Mouse (Mus musculus) megakaryocyte-erythroid progenitor cell, adult 5 weeks (primary cell): ENCODE measurements around the gene Ptcra. TPM values are rescaled to one million over a fixed set of nuclear protein-coding genes. Genes with fewer than 3 reads are reported as not detected.

Experiments
- polyA plus RNA-seq: library from polyadenylated mRNA; stranded (reverse); fragments of >175 nt; gene quantifications from 2 replicates; pipeline ENCODE4 v1.2.3, GENCODE M21; 2012

Ptcra gene
- polyA plus RNA-seq, result 0.25 TPM in 1 of 2 replicates, not detected in the other

GRCm38 (mm10) chr17:46763544-46763943, at the start of gene Ptcra:
Ptcra (minus strand) TSS chr17:46763712.

GRCm38 (mm10) chr17:46782341-46783221, 19.1 kb upstream of the Ptcra start, which contains the start of gene Rpl7l1:
Rpl7l1 (minus strand) TSS chr17:46782672.

GRCm38 (mm10) chr17:46772404-46773277, 9.1 kb upstream of the Ptcra start, which contains the start of gene 2310039H08Rik:
2310039H08Rik (plus strand) TSS chr17:46772635.

GRCm38 (mm10) chr17:46751794-46752556, 11.5 kb downstream of the Ptcra start, which contains the start of gene Cnpy3:
Cnpy3 (minus strand) TSS chr17:46752214.

GRCm38 (mm10) chr17:46728904-46729318, 34.6 kb downstream of the Ptcra start, which contains the start of gene Gnmt:
Gnmt (minus strand) TSS chr17:46729168.

GRCm38 (mm10) chr17:46710959-46711597, 52.4 kb downstream of the Ptcra start, which contains the start of gene Pex6:
Pex6 (plus strand) TSS chr17:46711463.

Other genes starting within 250 kb of the Ptcra start
- gene Cul9, start 217.3 kb downstream of the Ptcra start, polyA plus RNA-seq, result 23.6 and 36.5 TPM in 2 replicates
- gene Srf, start 207.5 kb downstream of the Ptcra start, polyA plus RNA-seq, result 174 and 199 TPM in 2 replicates
- gene Ptk7, start 134.2 kb downstream of the Ptcra start, polyA plus RNA-seq, result 4.9 and 8.5 TPM in 2 replicates
- 23.7 and 24.4 TPM in 2 replicates for gene Klc4, start 117.7 kb downstream of the Ptcra start, polyA plus RNA-seq
- 618 and 740 TPM in 2 replicates for gene Mrpl2, start 117.5 kb downstream of the Ptcra start, polyA plus RNA-seq
- 44.9 and 63.5 TPM in 2 replicates for gene Cul7, start 113.4 kb downstream of the Ptcra start, polyA plus RNA-seq
- gene Rrp36, start 89.4 kb downstream of the Ptcra start, polyA plus RNA-seq, result 34.7 and 49.3 TPM in 2 replicates
- gene Mea1, start 84.9 kb downstream of the Ptcra start, polyA plus RNA-seq, result 117 and 127 TPM in 2 replicates
- gene Klhdc3, start 82.8 kb downstream of the Ptcra start, polyA plus RNA-seq, result 207 and 208 TPM in 2 replicates
- gene Ppp2r5d, start 58.6 kb downstream of the Ptcra start, polyA plus RNA-seq, result 75.2 and 77.5 TPM in 2 replicates
- gene Pex6, start 52.2 kb downstream of the Ptcra start, polyA plus RNA-seq, result 60.6 and 61.7 TPM in 2 replicates
- gene Gnmt, start 34.5 kb downstream of the Ptcra start, polyA plus RNA-seq, result 0.31 and 0.82 TPM in 2 replicates
- 258 and 301 TPM in 2 replicates for gene Cnpy3, start 11.5 kb downstream of the Ptcra start, polyA plus RNA-seq
- 143 and 146 TPM in 2 replicates for gene 2310039H08Rik, start 8.9 kb upstream of the Ptcra start, polyA plus RNA-seq
- 7.7 and 8.4 TPM in 2 replicates for gene Rpl7l1, start 19.0 kb upstream of the Ptcra start, polyA plus RNA-seq
- 10.2 and 11.5 TPM in 2 replicates for gene Bicral, start 94.8 kb upstream of the Ptcra start, polyA plus RNA-seq
- gene Tbcc, start 127.0 kb upstream of the Ptcra start, polyA plus RNA-seq, result 26.7 and 30.1 TPM in 2 replicates
- not detected in 2 replicates for gene Prph2, start 146.7 kb upstream of the Ptcra start, polyA plus RNA-seq
- gene Ubr2, start 246.8 kb upstream of the Ptcra start, polyA plus RNA-seq, result 8.5 and 10.9 TPM in 2 replicates